Mouse (Mus musculus) monocyte, adult 2 months (primary cell): ENCODE measurements around the gene Tceanc2.

Experiments
- DNase-seq, 2 experiments: peaks; one replicate each; pipeline ENCODE4 v3.0.0; 2022; ENCODE audit warnings: low spot score in 2 of 2, low read depth in 1 of 2

The Tceanc2 gene

DNA sequence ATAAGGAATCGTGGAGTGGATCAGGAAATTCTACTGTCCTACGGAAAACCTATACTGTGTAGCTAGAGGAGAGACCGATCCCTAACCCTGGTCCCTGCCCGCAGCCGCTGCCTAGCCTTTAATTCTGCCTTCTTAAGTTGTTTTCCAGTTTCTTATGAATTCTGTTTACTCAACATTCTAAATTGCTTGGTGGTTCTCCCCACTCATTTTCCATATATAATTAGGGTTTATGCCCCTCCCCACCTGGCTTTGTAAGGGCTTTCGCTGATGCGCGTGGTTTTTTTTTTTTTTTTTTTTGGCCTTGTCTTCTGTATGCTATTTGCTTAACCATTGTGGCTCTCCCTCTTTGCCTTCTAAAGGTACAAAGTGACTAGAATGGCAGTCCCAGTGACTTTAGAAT, 645 bp upstream of the Tceanc2 start:
- no peak for DNase-seq

DNA sequence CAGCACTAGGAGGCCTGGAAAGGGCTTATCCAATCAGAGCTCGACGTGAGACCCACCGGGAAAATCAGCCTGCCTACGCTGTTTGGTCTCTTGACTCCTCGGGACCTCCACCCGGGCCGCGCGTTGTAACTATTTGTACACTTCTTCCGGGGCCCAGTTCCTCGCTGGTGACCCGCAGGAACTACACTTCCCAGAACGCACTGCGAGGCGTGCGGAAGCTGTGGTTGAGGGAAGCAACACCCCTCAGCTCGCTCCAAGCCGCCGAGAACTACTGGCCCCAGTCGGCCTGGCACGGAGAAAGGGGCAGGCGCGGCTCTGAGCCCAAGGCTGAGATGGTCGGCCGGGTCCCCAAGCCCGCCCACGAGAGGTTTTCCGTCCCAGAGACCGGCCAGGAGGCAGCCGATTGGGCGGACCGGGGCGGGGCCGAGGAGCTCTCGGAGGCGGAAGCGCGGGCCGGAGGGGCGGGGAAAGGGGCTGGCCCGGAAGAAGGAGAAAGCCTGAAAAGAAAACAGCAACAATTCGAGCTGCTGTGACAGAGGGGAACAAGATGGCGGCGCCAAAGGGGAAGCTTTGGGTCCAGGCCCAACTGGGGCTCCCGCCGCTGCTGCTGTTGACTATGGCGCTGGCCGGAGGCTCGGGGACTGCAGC, 610 bp downstream of the Tceanc2 start, which contains the start of gene Tmem59:
TSS of gene Tmem59 (plus strand) at position 218 of the 648 bp plus-strand sequence.
- DNase-seq = peak; percentile 89 to 96

GRCm38 (mm10) chr4:107177506-107177905, 1.4 kb downstream of the Tceanc2 start:
- DNase-seq = no peak

DNA sequence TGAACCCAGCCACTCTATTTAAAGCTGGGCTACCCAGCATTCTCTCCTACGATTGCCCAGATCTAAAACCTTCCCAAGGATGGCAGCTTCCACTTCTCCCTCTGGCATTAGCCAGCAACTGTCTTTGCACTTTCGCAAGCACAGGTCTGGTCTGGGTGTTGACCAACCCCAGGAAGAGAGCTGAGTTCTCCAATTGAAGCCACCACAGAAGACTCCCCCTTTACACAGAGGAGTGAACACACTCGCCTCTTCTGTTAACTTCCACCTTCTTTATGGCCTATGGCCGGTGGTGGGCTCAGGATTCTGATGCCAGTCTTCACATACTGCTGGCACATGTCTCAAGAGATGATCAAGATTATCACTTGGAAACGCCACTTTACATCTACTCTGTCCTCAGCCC, 11.1 kb downstream of the Tceanc2 start:
- peak; percentile 19 to 33 for DNase-seq

- no peak for DNase-seq
These were observed 12.2 kb downstream of the Tceanc2 start for GRCm38 (mm10) chr4:107166700-107167099.

- peak; percentile 19 to 35 for DNase-seq
These were observed 14.9 kb downstream of the Tceanc2 start for GRCm38 (mm10) chr4:107163756-107164587.

DNA sequence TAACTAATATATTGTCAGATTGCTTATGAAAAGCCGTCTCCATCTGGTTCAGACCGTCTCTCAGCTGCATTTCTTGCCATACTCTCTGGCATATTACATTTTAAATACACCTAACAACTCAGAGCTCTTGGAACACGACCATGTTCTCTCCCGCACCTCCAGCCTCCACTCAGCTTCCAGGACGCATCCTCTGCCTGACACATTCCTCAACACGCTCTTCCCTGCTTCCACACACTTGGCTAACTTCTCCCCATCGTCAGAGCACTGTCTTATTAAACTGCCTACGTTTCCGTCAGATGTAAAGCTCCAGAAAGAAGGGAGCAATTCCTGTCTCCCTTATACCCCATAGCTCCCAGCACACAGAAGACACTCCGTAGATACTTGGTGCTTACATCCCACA, 15.6 kb downstream of the Tceanc2 start:
- no peak for DNase-seq

DNA sequence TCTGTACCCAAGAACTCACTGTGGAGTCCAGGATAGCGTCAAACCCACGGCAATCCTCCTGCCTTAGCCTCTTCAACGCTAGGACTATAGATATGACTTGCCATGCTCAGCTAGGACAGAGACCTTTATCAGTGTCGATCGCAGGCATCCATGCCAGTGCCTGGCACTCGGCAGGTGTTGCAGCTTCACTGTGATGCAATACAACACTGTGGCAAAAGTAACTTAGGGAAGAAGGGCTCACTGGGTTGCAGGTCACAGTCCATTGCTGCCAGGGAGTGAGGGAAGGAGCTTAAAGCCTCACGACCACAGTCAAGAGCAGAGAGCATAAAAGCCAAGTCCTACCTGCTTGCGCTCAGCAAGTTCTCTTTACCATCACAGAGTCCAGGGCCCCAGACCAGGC, 18.7 kb downstream of the Tceanc2 start:
- no peak for DNase-seq

- no peak for DNase-seq
These were observed 19.6 kb downstream of the Tceanc2 start for GRCm38 (mm10) chr4:107159166-107159773.

- DNase-seq = no peak
These were observed 21.9 kb downstream of the Tceanc2 start for GRCm38 (mm10) chr4:107156983-107157401.

- no peak for DNase-seq
These were observed 26.3 kb downstream of the Tceanc2 start for GRCm38 (mm10) chr4:107152571-107152970.

GRCm38 (mm10) chr4:107150991-107151390, 27.9 kb downstream of the Tceanc2 start:
- no peak for DNase-seq

GRCm38 (mm10) chr4:107143511-107143910, 35.4 kb downstream of the Tceanc2 start:
- DNase-seq = no peak

DNA sequence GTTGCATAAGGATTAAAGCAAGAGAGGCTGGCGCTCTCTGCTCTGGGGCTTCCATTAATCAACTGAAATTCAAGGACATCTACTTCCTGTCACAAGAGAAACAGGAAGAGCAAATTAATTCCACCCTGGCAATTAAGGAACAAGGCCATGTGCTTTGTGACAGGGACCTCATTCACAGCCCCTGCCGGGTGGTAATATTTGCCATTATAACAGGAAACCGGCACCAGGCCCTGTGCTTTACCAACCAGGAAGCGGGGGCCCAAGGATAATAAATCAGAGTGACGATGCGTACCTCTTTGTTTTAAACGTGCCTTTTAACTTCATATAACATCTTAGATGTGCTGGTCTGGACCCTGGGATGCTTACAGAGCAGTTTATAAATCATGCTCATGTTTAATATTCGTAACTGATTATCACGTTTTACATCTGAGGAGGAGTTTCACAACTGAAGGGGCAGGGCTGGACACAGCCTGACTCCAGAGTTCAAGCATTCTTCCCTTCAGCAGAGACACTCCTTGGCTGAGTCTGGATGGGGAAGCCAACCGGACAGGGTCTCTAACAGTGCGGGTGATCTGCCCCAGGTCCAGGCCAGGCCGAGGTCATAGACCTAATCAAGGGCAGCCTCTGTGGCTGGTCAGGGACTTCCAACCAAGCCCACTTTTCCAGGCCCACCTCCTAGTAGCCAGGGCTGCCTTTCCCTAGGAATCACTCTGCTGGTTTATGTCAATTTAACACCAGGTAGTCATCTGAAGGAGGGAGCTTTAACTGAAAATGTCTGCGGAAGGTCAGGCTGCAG, 38.9 kb downstream of the Tceanc2 start:
- DNase-seq = no peak

DNA sequence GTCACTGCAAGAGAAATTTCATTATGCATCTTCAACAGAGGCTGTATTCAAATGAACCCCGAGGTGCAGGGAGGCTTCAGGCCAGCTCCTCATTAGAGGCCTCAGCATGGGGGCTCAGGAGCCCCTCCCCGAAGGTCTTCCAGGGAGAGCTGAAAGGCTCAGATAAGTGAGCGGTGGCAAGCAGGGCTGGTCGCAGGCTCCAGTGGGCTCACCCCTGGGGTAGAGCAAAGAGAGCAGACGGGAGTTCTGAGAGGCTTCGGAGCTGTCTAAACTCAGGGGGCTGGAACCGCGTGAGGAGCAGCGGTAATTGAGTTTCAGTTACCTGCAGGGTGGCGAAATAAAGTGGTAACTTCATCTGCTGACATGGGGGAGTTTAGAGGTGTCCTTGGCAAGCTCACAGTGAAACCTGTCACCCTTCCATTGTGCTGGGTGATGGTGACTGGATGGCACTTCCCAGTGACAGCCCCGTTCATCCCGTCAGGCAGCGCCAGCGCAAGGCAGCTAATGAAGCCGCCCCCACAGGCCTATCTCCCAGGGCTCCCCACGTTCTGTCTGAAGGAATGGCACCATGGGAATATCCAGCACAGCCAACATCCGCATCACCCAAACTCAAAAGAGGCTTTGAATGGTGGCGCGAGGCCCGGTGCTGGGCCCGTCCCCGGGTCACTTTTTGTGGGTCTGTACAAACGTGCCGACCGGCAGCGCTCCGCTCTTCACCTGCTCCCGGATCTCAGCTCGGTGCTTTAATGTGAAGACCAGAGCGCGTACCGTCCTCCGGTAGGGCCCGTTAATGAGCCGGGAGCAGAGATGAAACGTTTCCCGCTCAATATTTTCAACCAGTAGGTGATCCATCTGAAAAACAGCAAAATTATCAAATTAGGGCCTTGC, 39.7 kb downstream of the Tceanc2 start:
- no peak for DNase-seq

GRCm38 (mm10) chr4:107136531-107136930, 42.4 kb downstream of the Tceanc2 start:
- DNase-seq = no peak

- no peak for DNase-seq
These were observed 43.3 kb downstream of the Tceanc2 start for GRCm38 (mm10) chr4:107135663-107136062.

- DNase-seq = no peak
These were observed 44.0 kb downstream of the Tceanc2 start for GRCm38 (mm10) chr4:107134891-107135290.

- no peak for DNase-seq
These were observed 48.4 kb downstream of the Tceanc2 start for GRCm38 (mm10) chr4:107130534-107130933.

DNA sequence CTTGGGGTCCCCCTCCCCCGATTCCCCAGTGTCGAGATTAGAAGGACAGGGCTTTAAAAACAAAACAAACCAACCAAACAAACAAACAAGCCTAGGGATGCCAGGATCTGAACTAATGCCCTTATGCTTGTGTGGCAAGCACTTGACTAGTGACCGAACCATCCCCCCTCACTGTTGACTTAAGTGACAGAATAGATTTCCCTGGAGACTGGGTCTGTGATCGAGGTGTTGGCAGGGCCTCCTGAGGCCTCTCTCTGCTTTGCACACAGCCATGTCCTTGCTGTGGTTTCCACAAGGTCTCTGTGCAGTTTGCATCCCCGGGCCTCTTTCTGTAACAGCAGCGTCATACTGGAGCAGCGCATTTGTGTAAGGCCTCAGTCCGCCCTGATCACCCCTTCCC, 49.5 kb downstream of the Tceanc2 start:
- DNase-seq = no peak
